Mouse (Mus musculus): ENCODE data around the gene Ankrd2.
A peak's percentile ranks its signal among the peaks of the same experiment; 100 is the strongest.

Gene Ankrd2

DNA sequence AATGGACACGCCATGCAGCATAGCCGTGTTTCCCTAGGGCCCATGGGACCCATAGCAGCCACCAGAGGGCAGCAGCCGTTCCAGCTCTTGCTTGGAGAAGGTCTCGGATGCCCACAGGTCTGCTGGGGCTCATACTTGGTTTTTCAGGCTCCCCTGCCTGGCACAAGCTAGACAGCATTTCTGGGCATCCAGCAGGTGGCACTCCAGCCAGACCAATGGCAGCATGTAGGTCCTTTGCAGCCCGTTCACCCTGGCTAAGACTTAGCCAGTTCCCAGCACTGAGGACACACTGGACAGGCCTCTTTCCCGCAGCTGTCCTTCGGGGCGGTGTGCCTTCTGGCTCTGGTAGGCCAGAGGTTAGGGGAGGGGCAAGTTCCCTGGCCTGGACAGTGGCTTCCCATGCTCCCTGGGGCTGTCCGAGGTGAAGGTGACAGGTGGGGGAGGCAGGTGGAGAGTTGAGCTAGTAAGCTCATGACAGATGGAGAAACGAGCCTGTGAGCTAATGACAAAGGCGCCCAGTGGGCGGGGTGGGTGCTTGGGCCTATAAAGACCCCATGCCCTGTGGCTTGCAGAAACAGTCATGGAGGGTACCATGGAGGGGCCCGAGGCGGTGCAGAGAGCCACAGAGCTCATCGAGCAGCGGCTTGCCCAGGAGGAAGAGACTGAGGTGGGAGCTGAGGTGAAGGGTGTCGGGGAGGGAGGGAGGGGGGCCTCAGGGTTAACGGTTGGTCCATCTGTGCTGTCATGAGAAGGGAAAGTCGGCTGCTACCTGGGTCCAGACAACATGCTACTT lies at the start of gene Ankrd2:
TSS of gene Ankrd2 (plus strand) at position 545 of the 793 bp plus-strand sequence.
- DNase-seq, result peak; percentile 94

DNA sequence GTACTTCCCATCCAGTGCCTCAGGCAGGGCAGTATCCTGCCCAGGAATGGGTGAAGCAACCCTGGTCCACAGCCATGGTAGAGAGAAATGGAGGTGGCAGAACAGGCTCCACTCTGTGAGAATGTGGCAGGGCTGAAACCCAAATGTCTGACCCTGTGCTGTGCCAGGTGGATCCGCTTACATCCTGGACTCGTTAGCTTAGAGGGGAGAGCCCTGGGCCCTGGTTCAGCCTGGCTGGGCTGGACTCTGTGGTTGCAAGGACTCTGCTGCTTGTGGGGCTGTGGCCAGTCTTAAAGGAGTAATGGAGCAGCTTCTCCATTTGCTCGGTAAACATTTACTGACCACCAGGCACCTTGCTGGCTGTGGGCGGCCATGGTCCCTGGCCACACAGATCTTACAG lies 48.6 kb upstream of the Ankrd2 start:
- DNase-seq, result no peak

- no peak for DNase-seq
Observed at GRCm38 (mm10) chr19:41989810-41990209, 46.0 kb upstream of the Ankrd2 start.

DNA sequence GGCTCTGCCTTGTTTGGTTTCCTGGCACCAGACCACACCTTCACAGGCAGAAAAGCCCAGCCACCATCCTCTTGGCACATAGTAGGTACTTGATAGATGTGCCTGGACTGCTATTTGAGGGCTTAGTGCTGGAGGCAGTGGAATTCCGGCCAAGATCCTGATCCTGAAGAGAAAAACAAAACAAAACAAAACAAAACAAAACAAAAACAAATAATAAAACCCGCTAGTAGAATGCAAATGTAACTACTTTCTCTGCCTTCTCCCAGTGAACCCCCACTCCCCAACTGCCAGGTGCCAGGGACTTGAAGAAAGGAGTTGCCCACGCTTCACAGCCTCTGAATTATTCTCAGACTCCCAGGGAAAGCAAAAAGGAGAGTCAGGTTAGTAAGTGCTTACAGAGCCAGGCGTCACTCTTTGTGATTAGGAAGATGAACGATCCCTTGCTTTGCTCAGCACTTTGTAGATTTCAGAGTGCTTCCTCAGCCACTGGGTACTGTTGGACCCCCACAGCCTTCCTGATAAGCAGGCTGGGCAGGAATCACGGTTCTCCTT lies 43.8 kb upstream of the Ankrd2 start:
- no peak for DNase-seq

DNA sequence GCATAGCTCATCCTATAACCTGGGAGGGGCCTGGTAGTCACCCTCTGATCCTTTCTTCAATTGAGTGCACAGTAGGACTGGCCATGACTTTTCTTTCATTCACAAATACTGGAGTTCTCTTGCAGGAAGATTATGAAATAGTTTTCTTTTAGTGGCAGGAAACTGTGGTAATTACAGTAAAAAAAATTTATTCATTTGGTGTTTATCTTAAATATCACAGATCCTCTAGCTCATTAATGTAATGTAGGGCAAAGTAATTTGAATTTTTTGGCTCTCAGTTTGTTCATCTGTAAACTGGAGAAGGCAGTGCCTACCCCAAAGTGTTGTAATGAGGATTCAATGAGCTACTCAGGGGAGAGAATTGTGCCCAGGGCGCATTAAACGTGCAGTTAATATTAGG lies 42.8 kb upstream of the Ankrd2 start:
- no peak for DNase-seq

DNA sequence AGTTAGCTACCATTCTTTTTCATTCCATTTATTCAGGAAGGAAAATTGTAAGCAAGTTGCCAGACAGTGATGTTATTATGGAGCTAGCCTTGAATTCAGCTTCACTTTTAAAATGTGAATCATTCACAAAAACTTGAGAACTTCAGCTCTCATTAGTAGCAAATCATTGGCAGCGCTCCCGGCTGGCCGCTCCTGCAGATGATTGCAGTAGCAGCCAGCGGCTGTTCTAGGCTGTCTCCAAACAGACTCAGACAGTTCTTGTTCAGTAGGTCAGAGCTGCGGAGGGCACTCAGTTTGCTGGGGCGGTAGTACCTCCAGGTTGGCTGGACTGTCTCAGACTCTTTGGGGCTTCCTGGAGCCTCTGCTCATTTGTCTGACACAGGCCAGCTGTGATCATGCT lies 42.3 kb upstream of the Ankrd2 start:
- DNase-seq, result no peak

DNA sequence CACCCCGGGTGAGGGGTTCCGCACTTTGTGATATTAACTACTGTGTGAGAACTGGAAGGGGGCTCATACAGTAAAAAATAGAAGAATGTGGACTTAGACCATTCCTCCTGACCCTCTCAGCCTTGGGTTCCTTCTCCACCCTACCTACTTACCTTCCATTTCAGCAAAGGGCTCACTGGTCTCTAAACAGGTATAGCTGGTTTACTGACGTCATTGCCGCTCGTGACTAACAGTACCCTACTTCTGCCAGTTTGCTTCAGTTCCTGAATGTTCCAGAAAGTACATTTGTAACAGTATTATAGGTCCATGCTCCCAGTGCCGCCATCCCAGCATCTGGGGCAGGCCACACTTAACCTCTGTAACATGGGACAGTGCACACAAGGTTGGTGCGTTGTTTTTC lies 41.8 kb upstream of the Ankrd2 start:
- no peak for DNase-seq

DNA sequence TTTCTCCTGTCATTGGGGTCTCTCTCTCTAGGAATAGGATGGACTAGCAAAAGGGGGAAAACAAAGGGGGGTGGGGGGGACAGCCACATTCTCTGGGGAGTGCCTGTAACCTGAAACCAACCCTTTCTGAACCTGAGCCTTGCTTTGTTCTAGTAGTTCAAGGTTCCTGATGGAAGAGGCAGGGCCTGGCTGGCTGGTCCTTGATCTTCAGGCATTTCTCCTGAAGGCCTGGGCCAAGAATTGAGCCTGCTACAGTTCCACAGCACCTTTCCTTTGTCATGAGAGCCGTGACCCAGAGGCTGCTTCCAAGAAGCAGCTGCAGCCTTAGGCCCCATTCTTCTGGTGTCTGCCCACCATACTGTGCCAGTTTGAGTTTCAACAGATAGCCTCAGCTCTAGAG lies 40.3 kb upstream of the Ankrd2 start:
- DNase-seq, result no peak

- no peak for DNase-seq
Observed at GRCm38 (mm10) chr19:41997090-41997489, 38.7 kb upstream of the Ankrd2 start.

DNA sequence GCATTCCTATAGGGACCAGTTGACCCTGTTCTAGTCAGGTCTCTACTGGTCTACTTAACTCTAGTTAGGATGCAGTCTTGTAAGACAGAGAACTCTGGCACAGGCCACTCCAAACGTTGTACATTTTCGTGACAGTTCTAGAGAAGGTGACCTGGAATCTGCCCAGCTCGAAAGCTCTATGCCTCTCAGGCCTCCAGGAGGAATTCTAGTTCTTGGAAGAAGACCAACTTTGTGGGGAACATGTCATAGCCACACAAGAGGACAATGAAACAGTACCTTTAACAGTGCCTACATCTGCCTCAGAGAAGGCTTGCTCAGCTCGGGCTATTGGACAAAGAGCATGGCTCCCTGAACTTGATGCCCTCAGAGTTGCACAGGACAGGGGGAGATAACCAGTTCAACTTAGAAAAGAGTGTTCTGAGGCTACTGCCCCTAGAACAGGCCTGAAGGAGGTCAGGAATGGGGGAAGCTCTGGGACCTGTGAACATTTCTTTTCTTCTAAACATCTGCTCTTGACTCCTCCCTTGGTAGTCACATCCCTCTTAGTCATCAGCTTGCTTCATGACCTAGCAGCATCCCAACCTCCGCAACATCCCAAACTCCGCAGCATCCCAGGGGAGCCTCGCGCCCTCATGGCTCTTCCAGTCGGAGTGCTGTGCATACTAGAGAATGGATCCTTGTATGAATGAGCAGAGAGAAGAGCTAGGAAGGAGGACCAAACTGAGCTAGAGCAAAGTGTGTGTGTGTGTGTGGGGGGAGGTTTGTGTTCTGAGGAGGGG lies 36.8 kb upstream of the Ankrd2 start:
- no peak for DNase-seq

GRCm38 (mm10) chr19:41999688-42000283 lies 36.0 kb upstream of the Ankrd2 start:
- DNase-seq, result no peak

DNA sequence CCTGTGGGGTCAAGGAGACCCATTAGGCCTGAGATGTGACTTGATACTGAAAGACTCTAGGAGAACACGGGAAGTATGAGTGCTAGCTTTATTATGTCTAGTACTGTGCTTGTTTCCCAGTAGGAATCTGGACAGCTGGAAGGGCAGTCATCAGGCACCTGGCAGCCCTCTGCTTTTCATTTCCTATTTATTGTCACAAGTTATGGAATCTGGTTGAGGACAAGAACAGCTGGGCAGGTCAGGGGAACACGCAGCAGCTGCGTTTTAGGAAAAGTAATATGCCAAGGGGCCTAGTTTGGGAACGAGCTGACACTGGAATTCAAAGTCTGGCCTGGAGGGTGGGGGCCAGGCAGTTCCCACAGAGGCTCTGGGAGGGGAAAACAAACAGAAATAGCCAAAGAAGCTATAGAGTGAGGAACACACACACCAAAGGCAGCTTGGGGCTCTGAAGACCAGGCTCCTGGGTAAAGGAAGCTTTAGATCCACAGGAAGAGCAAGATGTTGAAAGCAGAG lies 35.3 kb upstream of the Ankrd2 start:
- DNase-seq, result no peak

GRCm38 (mm10) chr19:42001253-42001980 lies 34.4 kb upstream of the Ankrd2 start:
- DNase-seq, result no peak

DNA sequence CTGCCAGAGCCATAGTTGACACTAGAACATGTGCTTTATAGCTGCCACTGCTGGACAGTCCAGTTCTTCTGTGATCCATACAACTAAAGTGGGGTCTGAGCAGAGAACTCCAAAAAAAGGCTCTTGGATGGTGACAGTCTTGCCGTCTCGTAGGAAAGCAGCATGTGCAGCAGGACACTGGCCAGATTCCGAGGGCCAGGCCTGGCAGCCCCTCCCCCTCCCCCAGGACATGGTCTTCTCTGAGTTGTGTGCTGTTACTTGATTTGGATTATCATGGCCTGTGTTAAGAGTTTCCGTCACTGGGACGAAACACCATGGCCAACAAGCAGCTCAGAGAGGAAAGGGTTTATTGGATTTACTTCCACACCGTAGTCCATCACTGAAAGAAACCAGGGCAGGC lies 31.5 kb upstream of the Ankrd2 start:
- DNase-seq, result no peak

- DNase-seq, result no peak
Observed at GRCm38 (mm10) chr19:42005616-42006015, 30.2 kb upstream of the Ankrd2 start.

DNA sequence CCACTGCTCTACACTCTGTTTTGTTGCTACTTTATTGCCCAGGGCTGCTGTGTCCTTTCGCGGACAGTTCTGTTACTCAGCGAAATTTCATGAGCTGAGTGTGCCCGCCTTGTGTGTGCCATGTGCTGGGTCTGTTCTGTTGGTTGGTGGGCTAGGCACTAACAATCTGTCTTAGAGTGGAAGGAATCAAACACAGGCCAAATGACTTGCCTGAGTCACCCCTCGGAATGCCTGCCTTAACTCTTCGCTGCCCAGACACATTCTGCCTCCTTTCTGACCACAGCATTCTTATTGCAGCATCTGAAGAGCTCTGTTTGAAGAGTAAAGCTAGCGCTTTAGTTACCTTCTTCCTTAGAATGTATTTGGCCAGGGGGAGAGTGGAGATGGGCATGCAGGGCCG lies 29.2 kb upstream of the Ankrd2 start:
- no peak for DNase-seq

DNA sequence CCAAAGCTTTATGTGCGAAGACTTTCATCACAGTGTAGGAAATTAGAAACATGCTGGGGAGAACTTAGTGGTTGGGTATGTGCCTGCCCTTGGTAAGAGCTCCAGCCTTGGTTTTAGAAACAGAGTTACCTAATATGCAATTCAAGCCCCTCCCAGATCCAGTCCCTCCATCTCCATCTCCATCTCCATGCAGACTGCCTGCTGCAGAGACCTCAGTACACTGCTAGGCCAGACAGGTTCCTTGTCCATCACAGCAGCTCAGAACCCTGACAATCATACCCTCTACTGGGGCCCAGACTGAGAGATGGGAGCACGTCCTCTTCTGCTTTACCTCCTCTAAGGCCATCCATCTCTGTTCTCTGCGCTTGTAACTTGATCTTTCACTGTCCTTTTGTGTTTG lies 27.2 kb upstream of the Ankrd2 start:
- no peak for DNase-seq

- no peak for DNase-seq
Observed at GRCm38 (mm10) chr19:42009067-42009466, 26.7 kb upstream of the Ankrd2 start.

DNA sequence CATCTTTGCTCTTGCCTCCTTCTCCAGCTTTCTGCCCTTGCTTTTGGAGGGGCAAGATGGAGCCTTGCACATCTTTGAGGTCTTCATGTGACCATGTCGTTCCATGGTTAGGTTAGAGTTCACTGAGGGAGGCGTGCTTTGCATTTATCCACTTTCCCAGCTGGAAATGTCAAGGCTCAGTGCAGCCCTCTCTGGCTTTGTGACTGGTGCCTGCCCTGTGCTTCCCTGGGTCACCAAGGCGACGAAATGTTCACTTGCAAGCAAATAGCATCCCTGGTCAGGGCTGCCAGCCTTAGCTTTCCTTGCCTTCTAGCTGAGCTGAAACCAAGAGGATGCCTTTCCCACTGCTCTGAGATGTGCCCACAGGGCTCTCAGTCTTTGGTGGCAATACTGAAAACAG lies 25.4 kb upstream of the Ankrd2 start:
- DNase-seq, result no peak

DNA sequence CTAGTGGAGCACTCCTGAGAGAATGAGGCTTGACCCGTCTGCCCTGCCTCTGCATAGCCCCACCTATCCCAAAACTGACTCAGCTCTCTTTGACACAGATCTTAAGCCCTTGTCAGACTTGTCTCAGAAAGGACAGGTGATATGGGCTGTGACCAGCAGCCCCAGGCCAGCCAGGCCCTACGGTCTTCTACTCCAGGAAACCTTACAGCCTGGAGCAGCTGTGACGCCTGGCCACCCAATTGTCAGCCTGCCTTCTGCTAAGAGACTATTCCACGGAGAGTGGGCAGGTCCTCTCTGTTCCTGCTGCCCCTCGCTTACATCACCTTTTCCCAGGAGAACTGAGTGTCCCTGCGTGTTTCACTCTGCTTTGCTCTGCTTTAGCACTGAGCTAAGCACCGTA lies 24.7 kb upstream of the Ankrd2 start:
- DNase-seq, result no peak

- DNase-seq, result no peak
Observed at GRCm38 (mm10) chr19:42014231-42014825, 21.5 kb upstream of the Ankrd2 start.

DNA sequence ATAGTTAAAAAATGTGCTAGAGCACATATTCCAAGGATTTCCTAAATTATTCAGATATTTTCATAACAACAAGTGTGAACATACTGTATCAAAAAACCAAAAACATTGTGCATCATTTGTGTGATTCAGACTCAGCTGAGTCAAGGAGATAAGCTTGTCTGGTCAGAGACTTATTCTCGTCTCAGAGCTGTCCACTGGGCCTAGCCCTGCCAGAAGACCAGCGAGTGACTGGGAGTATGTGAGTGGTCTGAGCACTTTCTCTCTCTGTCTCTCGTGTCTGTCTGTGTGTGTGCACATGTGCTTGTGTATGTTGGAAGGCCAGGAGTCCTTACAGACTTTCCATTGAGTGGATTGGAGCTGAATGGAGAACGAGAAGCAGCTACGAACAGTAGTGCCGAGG lies 20.8 kb upstream of the Ankrd2 start:
- DNase-seq, result no peak

All from retina, postnatal 1 day (tissue).